Mouse (Mus musculus) intestine, postnatal 0 days (tissue): ENCODE data around the gene Eef1akmt3. TPM values are rescaled to one million over a fixed set of nuclear protein-coding genes. Genes with fewer than 3 reads are reported as not detected.
"Not testable (repeated sequence)": the region's sequence is repeated elsewhere in the genome, so short reads cannot be mapped to it uniquely, and the experiment has no call there.

ENCODE experiments used
- ATAC-seq: fragments of 200-750 bp; cut with Nextera tagmentation; 2 replicates; pipeline ENCODE4 v1.8.0; 2017; ENCODE audit warnings: mild to moderate bottlenecking, moderate TSS enrichment, moderate library complexity
- H3K27ac ChIP-seq: fragments of 300-500 bp; sonication (generic); 2 replicates; pipeline ENCODE4 v1.5.1; 2014; ENCODE audit warnings: mild to moderate bottlenecking, low read depth, low read length, moderate library complexity
- H3K27me3 ChIP-seq: fragments of 300-500 bp; sonication (generic); replicated peaks from 2 replicates; pipeline ENCODE4 v1.6.1; 2014; ENCODE audit warnings: low read length, mixed read lengths; ENCODE audit not compliant: control insufficient read depth, insufficient read depth
- H3K36me3 ChIP-seq: fragments of 300-500 bp; sonication (generic); 2 replicates; pipeline ENCODE4 v1.6.1; 2014; ENCODE audit warnings: mild to moderate bottlenecking, moderate library complexity; ENCODE audit not compliant: control insufficient read depth, insufficient read depth
- H3K4me1 ChIP-seq: fragments of 300-500 bp; sonication (generic); replicated peaks from 2 replicates; pipeline ENCODE4 v1.6.1; 2014; ENCODE audit warnings: antibody characterized with exemption, low read length, mixed read lengths; ENCODE audit not compliant: control insufficient read depth, insufficient read depth
- H3K4me2 ChIP-seq: fragments of 300-500 bp; sonication (generic); replicated peaks from 2 replicates; pipeline ENCODE4 v1.6.1; 2014; ENCODE audit warnings: low read depth, mild to moderate bottlenecking, moderate library complexity
- H3K4me3 ChIP-seq: fragments of 300-500 bp; sonication (generic); 2 replicates; pipeline ENCODE4 v1.5.1; 2014; ENCODE audit warnings: low read depth, low read length
- H3K9ac ChIP-seq: fragments of 300-500 bp; sonication (generic); 2 replicates; pipeline ENCODE4 v1.6.1; 2014; ENCODE audit warnings: mild to moderate bottlenecking, low read depth, low read length
- H3K9me3 ChIP-seq: fragments of 300-500 bp; sonication (generic); 2 replicates; pipeline ENCODE4 v1.6.1; 2016; ENCODE audit warnings: mixed run types; ENCODE audit not compliant: control insufficient read depth
- CTCF ChIP-seq: sonication (generic); IDR thresholded peaks from 2 replicates; pipeline ENCODE4 v1.5.1; 2016; ENCODE audit warnings: low read depth, mild to moderate bottlenecking, control low read depth, antibody characterized with exemption, moderate library complexity
- WGBS: fragments of 180-500 bp; shearing (Covaris S2); extraction: QIAGEN DNeasy Blood & Tissue Kit; methylation state at CpG from one replicate; pipeline ENCODE4 v1.1.7; 2014; 5-methylcytosine and 5-hydroxymethylcytosine counted together
- polyA plus RNA-seq: library from polyadenylated mRNA; unstranded; fragments of >200 nt; fragmentation: Nextera tagmentation; extraction: Ambion mirVana; gene quantifications from 2 replicates; pipeline ENCODE4 v1.2.1, GENCODE M21; 2015

Gene Eef1akmt3
- polyA plus RNA-seq, 1 experiment from 2014 or later, result 0.17 TPM

GRCm38 (mm10) chr10:127077515-127077914 is 36.2 kb upstream of the Eef1akmt3 start:
- WGBS, result 12% methylated on average over 10 of the region's 10 CpGs
- Histone ChIP-seq H3K4me2 (no peak overlapping the region), H3K36me3 (no peaks in the 10 kb centered on the region), H3K9ac (no peak overlapping the region), H3K9me3 (no peaks in the 10 kb centered on the region), H3K27ac (no peak overlapping the region), H3K4me3 (no peak overlapping the region), H3K4me1 (0 out of 2 replicates have a peak, but pooled peaks cover 5% of the 10 kb centered on the region), H3K27me3 (peaks cover 63% of the 10 kb centered on the region)
- no peak for ATAC-seq
- no peak for TF ChIP-seq CTCF

GRCm38 (mm10) chr10:127076082-127076481 is 34.8 kb upstream of the Eef1akmt3 start:
- Histone ChIP-seq H3K27me3 (peaks cover 56% of the 10 kb centered on the region), H3K4me2 (no peak overlapping the region), H3K9me3 (no peaks in the 10 kb centered on the region), H3K36me3 (no peaks in the 10 kb centered on the region), H3K27ac (no peak overlapping the region), H3K9ac (no peak overlapping the region), H3K4me3 (no peak overlapping the region), H3K4me1 (0 out of 2 replicates have a peak, but pooled peaks cover 4% of the 10 kb centered on the region)
- no peak for ATAC-seq
- WGBS, result 34% methylated on average over 4 of the region's 4 CpGs
- TF ChIP-seq CTCF, result no peak

GRCm38 (mm10) chr10:127075651-127076050 is 34.3 kb upstream of the Eef1akmt3 start:
- no peak for TF ChIP-seq CTCF
- no peak for ATAC-seq
- Histone ChIP-seq H3K4me1 (0 out of 2 replicates have a peak, but pooled peaks cover 7% of the 10 kb centered on the region), H3K27ac (no peak overlapping the region), H3K9ac (no peak overlapping the region), H3K9me3 (no peaks in the 10 kb centered on the region), H3K36me3 (no peaks in the 10 kb centered on the region), H3K4me2 (no peak overlapping the region), H3K27me3 (peaks cover 52% of the 10 kb centered on the region), H3K4me3 (no peak overlapping the region)
- 66% methylated on average over 8 of the region's 8 CpGs for WGBS

GRCm38 (mm10) chr10:127075080-127075479 is 33.8 kb upstream of the Eef1akmt3 start, which contains the start of gene Agap2:
Gene Agap2, plus strand, starts transcription at chr10:127075284.
- Histone ChIP-seq H3K27me3 (peaks cover 46% of the 10 kb centered on the region), H3K4me1 (0 out of 2 replicates have a peak, but pooled peaks cover 8% of the 10 kb centered on the region), H3K4me3 (no peak within 1 kb of the TSS), H3K27ac (no peak within 1 kb of the TSS), H3K9me3 (no peaks in the 10 kb centered on the region), H3K36me3 (no peaks in the 10 kb centered on the region), H3K4me2 (no peak within 1 kb of the TSS), H3K9ac (no peak within 1 kb of the TSS)
- ATAC-seq, result no peak
- peak; percentile 39 for TF ChIP-seq CTCF
- 59% methylated on average over 9 of the region's 9 CpGs for WGBS

- no peak for TF ChIP-seq CTCF
- Histone ChIP-seq H3K27me3 (peaks cover 35% of the 10 kb centered on the region), H3K36me3 (no peaks in the 10 kb centered on the region), H3K4me2 (no peak overlapping the region), H3K9ac (no peak overlapping the region), H3K4me3 (no peak overlapping the region), H3K4me1 (0 out of 2 replicates have a peak, but pooled peaks cover 8% of the 10 kb centered on the region), H3K9me3 (no peaks in the 10 kb centered on the region), H3K27ac (no peak overlapping the region)
- no peak for ATAC-seq
- WGBS, result 100% methylated on average over 1 of the region's 1 CpGs
These were observed 32.7 kb upstream of the Eef1akmt3 start for GRCm38 (mm10) chr10:127073981-127074380.

- H3K36me3 ChIP-seq, H3K4me3 ChIP-seq, H3K4me1 ChIP-seq, H3K27ac ChIP-seq, H3K9me3 ChIP-seq, ATAC-seq, H3K9ac ChIP-seq, H3K4me2 ChIP-seq: not testable (repeated sequence)
- H3K27me3 ChIP-seq, result peaks cover 25% of the 10 kb centered on the region
- 55% methylated on average over 2 of the region's 2 CpGs for WGBS
These were observed 31.7 kb upstream of the Eef1akmt3 start for GRCm38 (mm10) chr10:127072969-127073368.

- not testable (repeated sequence) for H3K9ac ChIP-seq, H3K4me3 ChIP-seq, H3K4me2 ChIP-seq, H3K27ac ChIP-seq, ATAC-seq, H3K4me1 ChIP-seq, H3K9me3 ChIP-seq
- H3K36me3 ChIP-seq, result peaks cover 15% of the 10 kb centered on the region
- H3K27me3 ChIP-seq, result peaks cover 19% of the 10 kb centered on the region
- 83% methylated on average over 4 of the region's 4 CpGs for WGBS
- peak; percentile 32 for TF ChIP-seq CTCF
These were observed 31.0 kb upstream of the Eef1akmt3 start for GRCm38 (mm10) chr10:127072270-127072669.
